Mouse (Mus musculus): ENCODE results near the gene Lhcgr. TPM values are rescaled to one million over a fixed set of nuclear protein-coding genes. Genes with fewer than 3 reads are reported as not detected.

The Lhcgr gene
- total and polyA plus RNA-seq, 3 experiments, result 0.10 to 0.52 TPM; not detected in 1

DNA sequence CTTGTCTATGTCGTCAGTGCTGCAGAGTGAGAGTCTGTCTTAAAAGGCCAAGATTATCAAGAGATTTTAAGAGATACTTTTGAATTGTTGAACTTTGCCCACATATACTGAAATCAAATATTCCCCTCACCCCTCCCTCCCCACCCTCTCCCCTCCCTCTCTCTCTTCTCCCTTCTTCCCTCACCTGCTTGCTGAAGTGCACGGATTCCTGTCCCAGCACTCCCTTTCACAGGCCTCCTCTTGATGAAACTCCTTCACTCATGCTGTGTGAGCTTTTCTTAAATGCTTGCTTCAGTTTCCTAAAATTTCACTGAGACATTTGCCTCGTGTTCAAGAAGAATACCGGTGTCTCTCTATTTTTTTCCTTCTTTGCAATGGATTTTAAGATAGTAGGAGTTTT lies 88.7 kb downstream of the Lhcgr start:
- no peak for DNase-seq

DNA sequence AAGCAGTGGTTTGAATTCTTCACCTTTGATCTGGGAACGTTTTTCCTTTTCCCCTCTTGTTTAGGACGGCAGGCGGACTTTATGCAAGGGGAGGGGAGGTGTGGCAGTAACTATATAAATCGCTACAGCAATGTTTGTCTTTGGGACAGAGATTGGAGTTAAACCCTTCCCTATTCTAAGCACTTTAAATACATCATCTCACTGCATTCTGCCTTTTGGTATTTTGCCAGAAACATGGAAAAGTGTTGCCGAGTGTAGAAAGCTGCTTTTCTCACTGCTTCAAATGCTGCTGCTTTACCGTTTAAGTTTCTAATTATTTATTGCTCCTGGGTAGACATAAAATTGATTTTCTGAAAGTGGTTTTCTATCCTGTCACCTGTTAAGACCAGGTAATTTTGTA lies 89.4 kb downstream of the Lhcgr start:
- no peak for DNase-seq

DNA sequence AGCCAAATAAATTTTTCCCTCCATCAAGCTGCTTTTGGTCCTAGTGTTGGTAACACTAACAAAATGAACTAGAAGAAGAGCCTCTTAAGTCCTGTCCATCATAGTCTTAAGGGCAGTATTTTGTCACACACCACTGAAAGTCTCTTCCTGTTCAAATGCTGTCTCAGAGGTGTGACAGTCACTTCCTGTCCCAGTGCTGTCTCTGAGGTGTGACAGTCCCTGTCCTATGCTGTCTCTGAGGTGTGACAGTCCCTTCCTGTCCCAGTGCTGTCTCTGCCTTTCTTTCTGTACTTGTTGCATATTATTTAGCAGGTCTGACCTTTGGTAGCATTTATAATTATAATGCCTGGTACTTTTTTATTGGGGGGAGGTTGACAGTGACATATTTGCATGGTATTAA lies 90.9 kb downstream of the Lhcgr start:
- no peak for DNase-seq

DNA sequence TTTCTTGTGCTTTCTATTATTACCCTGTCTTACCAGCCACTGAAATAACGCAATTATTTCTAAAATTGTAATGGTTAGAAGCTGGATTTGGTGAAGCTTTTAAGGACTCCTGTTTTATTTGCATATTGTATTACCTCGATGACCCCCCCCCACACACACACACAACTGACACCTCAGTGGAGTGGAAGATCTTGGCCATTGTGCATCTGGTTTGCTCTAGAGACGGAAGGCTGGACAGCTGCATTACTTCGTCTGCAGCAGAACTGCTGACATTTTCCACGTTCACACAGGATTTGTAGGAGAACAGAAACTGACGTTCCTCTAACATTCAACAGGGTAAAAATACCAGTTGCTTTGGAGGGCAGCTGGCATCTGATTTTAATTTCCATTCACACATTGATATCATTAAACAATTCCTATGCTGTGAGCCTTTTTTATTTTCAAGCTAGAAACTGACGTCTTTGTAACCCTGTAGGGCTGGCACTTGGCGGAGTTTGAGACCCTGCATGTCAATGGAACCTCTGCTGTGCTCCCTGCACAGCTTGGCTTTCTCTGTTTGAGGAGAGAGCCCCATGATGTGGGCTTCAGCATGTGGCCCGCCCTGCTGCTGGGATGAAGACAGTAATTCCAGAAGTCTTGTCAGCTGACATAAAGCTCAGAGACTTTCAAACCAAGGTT lies 95.0 kb downstream of the Lhcgr start:
- DNase-seq, result no peak

DNA sequence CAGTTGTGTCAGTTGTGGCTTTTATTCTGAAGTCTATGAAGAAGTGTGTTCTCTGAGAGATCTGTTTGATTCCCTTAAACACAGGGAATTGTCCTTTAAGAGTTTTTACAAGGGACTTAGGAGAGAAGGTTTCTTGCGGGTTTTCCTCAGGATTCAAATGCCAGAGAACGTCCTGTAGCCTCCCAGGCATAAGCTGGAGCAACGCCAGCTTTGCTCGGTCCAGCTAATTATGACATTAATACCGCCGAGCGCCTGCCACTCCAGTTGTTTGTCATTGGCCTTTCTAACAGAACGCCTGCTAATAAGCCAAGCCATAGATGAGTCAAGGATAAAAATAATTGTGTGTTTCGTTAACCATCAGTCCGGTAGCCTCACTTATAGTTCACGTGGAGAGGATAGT lies 103.6 kb downstream of the Lhcgr start:
- DNase-seq, result peak; percentile 3

DNA sequence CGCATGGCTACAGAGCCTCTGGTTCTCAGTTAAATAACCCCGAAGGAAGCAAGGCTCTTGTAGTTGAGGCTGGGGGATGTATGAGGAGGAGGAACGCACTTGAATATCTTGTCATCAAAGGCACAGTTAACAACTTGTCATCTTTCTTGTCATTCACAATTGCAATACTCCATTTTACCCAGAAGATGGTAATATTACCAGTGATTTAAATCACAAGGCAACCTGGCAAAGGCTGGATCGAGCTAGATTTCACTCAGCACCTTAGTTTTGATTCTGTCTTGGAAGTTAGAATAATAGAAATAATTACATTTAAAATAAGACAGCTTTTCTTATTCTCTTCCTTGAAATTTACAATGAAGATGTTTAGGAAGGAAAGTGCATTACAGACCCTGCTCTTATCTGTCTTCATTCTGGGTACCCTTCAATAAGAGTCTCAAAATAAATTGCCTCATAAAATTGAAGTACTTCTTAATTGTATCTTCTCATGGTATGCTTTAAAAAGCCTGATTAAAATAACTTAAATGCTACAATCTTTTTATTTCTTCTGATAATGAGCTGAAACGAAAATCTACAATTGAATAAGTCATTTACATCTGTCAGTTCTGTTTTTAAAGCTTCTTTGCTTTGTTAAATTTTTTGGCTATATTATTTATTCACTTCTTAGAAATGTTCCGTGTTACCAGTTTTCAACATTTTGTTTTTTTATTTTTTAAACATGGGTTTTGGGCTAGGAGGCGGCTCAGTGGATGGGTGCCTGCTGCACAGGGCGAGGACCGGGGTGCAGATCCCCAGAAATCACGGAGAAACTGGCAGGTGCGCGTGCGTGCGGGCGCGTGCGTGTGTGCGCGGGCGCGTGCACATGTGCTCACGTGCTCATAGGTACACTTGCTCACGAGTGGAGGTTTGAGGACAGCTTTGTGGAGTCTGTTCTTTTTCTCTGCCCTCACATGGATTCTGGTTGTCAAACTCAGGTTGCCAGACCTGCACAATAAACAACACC lies 116.2 kb downstream of the Lhcgr start:
- DNase-seq, result no peak

DNA sequence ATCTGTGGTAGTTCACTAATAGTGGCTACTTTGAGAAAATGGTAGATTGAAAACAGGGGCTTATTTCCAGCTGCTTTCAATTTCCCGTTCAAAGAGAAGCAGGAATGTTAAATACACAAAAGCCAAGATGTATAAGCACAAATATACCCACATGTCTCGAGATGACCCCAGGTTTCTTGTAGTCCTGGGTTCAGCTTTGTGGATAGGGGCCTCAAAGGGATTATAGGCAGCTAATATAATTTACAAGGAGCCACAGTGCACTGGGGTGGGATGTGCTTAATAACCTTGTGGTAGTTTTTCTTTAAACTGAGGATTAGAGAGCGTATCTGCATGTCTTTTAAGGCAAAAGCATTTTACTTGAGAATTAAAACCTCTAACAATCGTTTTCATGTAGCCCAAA lies 121.0 kb downstream of the Lhcgr start:
- DNase-seq, result no peak

DNA sequence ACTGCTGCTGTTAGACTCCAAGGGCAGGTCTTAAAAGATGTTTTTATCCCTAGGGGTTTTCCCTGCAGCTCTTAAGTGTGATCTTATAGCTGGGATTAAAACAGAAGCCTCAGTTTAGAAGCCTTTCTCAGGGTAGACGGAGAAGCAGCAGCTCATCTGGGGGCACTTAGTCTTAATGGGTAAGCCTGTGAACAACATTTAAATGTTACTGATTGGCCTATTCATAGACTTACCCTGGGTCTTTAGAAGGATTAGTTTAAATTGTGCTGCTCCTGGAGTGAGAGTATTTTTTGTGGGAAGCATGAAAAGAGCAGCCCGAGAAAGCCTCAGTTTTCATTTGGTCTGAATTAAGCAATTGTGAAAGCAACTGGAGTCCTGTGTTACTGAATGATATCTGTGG lies 121.9 kb downstream of the Lhcgr start:
- DNase-seq, result no peak

DNA sequence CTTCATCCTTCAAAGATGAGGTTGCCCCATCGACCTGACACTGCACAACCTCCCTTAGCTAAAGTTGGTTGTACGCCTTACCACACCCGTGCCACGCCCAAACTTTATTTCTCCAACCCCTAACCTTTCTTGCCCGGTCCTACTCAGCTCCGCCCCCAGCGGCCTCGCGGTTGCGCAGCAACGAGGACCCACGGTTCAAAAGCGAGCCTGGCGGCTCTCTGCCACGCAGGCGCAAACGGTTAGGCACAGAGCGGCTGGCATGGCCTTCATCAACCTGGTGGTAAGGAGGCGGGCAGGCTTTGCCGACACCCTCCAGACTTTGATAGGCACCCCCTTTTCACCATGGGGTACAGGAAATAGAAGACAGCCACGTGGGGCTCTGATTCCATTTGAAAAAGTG lies 123.3 kb downstream of the Lhcgr start, which contains the start of gene Gtf2a1l:
Gene Gtf2a1l (plus strand): TSS at position 209 of the 400 bp plus-strand sequence.
- DNase-seq, result peak; percentile 56

Other genes starting within 250 kb of the Lhcgr start
- gene Ston1, start 194.3 kb downstream of the Lhcgr start, total RNA-seq (2021), result 10 to 100 TPM; 39.0 to 46.7 TPM
- 7.8 and 13.6 TPM in 2 replicates for gene Ston1, start 194.3 kb downstream of the Lhcgr start, polyA plus RNA-seq (2012; rRNA removed)
- gene Gtf2a1l, start 123.3 kb downstream of the Lhcgr start, total RNA-seq (2021), result under 1 TPM in 1 of 2 experiments, not detected in 1; 0.17 TPM
- gene Gtf2a1l, start 123.3 kb downstream of the Lhcgr start, polyA plus RNA-seq (2012; rRNA removed), result not detected in 2 replicates

All from adrenal gland, adult 2 months (tissue).